Mouse (Mus musculus) 416B (cell line): ENCODE results near the gene Osbpl10.
"Not testable (repeated sequence)": the region's sequence is repeated elsewhere in the genome, so short reads cannot be mapped to it uniquely, and the experiment has no call there.

ENCODE experiments used
- DNase-seq: peaks from one replicate; pipeline ENCODE4 v3.0.0; 2011; ENCODE audit warnings: low read depth

Osbpl10 gene

GRCm38 (mm10) chr9:114978281-114979111 lies at the start of gene Osbpl10:
Osbpl10 (plus strand) TSS chr9:114978569.
- no peak for DNase-seq

- no peak for DNase-seq
Observed at GRCm38 (mm10) chr9:114930464-114931090, 47.8 kb upstream of the Osbpl10 start.

- peak; percentile 67 for DNase-seq
Observed at GRCm38 (mm10) chr9:114932607-114933006, 45.8 kb upstream of the Osbpl10 start.

- no peak for DNase-seq
Observed at GRCm38 (mm10) chr9:114933037-114933722, 45.2 kb upstream of the Osbpl10 start.

GRCm38 (mm10) chr9:114933723-114934171 lies 44.6 kb upstream of the Osbpl10 start, which contains the start of gene Gpd1l:
Gpd1l (minus strand) TSS chr9:114933987.
- peak; percentile 94 for DNase-seq

- no peak for DNase-seq
Observed at GRCm38 (mm10) chr9:114934231-114934630, 44.1 kb upstream of the Osbpl10 start.

- DNase-seq, result no peak
Observed at GRCm38 (mm10) chr9:114935321-114935720, 43.0 kb upstream of the Osbpl10 start.

DNA sequence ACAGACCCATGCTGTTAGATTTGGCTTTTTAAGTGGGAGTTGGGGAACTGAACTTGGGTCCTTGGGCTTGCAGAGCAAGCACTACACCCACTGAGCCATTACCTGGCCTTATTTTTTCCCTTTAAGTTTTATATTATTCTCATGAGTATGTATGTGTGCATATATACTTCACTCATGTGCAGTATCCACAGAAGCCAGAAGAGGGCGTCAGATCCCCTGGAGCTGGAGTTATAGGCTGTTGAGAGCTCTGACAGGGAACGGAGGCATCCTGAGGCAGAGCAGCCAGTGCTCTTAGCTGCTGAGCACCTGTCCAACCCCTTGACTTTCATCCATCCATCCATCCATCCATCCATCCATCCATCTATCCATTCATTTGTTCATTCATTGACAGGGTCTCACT lies 41.7 kb upstream of the Osbpl10 start:
- DNase-seq, result no peak

GRCm38 (mm10) chr9:114944642-114945041 lies 33.7 kb upstream of the Osbpl10 start:
- DNase-seq, result no peak

DNA sequence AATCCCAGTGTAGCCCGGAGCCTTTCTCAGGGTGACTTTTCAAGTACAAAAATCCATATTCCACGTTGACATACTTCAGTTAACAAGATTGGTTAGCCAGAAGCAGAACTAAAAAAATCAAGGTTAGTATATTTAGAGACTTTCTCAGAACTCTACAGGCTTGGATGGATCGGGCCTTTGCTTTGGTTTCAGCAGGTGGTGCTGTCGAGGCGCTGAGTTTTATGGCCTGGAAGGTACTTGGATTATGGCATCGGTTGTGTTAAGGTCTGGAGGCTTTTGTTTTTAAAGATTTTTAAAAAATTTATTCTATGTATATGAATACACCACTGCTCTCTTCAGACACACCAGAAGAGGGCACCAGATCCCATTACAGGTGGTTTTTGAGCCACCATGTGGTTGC lies 32.8 kb upstream of the Osbpl10 start:
- DNase-seq, result no peak

DNA sequence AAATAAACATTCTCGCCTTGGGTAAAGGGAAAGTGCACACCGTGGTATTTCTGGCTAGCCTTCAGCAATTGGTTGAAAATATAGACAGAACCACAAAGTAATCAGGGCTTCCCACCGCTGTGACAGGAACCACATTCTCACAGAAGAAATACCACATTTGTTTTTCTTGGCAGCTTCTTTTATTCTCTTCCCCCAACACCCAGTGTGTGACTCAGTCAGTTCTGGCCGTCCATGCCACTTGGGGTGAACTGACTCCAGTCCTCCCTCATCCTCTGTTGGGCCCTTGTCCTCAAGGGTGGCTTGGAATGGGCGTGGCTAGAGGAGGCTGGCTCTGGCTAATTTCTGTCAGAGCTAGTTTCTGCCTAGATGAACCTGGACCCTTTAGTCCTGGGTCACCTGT lies 30.0 kb upstream of the Osbpl10 start:
- peak; percentile 97 for DNase-seq

GRCm38 (mm10) chr9:114952866-114953265 lies 25.5 kb upstream of the Osbpl10 start:
- peak; percentile 28 for DNase-seq

- no peak for DNase-seq
Observed at GRCm38 (mm10) chr9:114955340-114955739, 23.0 kb upstream of the Osbpl10 start.

DNA sequence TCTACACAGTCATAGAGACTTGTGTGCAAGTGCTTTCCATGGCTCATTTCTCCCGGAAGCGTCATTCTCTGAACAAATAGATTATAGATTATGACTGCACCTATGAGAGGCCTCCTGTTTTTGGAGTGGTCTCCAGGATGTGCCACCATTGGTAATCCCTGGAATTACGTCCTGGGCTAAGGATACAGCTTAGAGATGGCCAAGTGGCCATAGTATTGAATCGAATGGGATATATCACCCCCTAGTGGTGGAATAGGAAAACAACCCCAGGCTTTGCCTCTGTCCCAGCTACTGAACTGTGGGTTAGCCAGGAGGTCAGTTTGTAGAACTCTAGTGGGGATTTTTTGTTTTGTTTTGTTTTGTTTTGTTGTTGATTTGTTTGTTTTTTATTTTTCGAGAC lies 21.4 kb upstream of the Osbpl10 start:
- peak; percentile 53 for DNase-seq

DNA sequence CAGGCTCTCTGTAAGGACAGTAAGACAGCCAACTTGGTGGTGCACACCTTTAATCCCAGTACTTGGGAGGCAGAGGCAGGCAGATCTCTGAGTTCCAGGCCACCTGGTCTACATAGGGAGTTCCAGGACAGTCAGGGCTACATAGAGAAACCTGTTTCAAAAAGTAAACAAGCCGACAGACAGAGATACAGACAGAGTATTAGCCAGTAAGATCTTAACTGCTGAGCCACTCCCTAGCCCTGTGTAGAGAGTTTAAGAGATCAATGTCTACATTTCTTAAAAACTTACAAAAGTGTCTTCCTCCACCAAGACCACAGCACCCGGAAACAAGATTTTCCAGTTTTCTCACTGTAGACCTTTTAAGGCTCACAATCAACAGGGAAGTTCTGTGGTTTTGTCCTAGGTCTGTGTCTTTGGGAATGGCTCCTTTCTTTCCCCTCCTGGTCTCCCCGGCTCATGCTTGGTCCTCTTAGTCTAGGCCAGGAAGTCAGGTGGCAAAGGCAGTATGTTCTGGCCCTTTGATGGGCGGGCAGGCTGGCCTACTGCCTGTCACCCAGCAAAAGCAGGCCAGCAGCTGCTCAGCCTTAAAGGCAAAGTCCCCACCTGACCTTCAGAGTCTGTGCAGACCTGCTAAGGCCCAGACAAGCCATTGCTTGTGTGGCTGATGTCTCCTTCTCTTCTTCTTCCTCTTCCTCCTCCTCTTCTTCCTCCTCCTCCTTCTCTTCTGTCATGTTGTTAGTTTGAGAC lies 18.2 kb upstream of the Osbpl10 start:
- DNase-seq, result no peak

GRCm38 (mm10) chr9:114960844-114961243 lies 17.5 kb upstream of the Osbpl10 start:
- no peak for DNase-seq

DNA sequence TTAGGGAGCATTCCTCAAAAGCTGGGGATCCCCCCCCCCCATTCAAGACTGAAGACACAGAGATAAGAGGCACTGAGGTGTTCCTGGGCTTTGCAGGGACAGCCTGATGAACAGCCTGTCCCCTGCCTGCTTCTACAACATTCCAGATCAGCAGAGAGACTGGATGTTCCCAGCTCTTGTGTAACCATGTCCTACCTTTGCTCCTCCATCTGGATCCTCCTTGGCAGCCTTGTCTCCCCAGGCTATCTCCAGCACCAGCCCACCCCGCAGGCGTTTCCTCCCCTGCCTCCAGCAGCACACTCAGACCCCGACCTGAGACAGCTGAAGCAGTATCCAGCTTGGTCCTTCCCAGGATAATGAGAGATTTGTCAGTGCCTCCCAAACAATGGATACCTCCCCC lies 14.3 kb upstream of the Osbpl10 start:
- DNase-seq, result no peak

GRCm38 (mm10) chr9:114966286-114966685 lies 12.1 kb upstream of the Osbpl10 start:
- DNase-seq, result not testable (repeated sequence)

DNA sequence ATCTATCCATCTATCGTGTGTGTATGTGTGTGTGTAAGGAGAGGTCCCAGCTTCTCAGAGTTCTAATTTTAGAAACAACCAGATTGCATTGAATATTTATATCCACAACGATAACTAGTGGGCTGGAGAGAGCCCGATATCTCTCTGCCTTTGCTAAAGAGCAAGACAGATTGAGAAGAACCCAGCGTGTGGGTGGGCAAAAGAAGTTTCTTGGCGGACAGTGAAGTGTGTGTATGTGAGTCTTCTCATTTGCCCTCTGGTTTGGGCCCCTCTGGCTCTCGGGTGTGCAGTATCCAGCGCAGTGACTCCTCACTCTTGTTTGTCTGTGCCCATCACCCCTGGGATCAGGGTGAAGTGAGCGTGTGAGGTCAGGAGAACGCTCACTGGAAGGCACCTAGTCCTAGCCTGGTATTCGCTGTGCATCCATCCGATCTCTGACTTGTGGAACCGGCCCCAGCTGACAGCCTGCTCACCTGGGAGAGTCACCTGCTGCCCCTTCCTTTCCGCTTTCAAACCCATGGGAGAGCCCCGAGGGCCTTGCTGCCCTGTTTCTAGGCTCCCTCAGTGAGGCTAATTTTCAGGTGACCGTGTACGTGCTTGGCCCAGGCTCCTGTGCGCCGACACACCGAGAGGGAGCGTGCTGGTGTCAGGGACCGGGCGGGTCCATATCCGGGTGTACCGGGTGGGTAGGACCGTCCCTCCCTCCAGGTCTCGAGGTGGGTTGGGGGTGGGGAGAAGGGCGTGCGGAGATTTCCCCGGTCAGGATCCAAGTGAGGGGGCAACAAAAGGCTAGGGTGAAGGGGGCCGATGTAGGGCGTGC lies 698 bp upstream of the Osbpl10 start:
- DNase-seq, result no peak

DNA sequence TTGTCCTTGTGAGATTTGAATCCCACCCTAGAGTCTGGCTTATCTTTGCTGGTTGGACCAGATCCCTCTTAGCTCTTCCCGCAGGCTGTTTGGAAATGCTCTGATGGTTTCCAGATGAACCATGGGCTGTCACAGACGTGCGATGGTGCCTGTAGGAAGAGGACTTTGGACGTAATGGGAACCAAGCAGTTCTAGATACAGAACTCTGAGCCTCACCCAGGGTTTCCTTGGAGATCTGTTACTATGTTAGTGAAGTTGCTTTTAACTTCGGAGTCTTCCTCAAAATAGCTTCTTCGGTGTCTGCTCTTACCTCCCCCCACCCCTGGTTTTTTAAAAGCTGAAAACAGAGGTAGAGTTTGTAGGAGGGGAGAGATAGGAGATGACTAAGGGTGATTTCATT lies 1.6 kb downstream of the Osbpl10 start:
- no peak for DNase-seq

- no peak for DNase-seq
Observed at GRCm38 (mm10) chr9:114982689-114983360, 4.5 kb downstream of the Osbpl10 start, which contains the start of gene Rps27rt. Rps27rt (minus strand) TSS chr9:114982739.
